Mouse (Mus musculus) cerebellum, adult 2 months (tissue): ENCODE measurements at regions not wholly inside any gene's neighbourhood (a gene's known extent, or its start where the extent isn't known, plus 50 kb on each side); places are given as distances from the start of the nearest gene placed in this dataset.

Source experiments
- CTCF ChIP-seq: fragments of 200-500 bp; IDR thresholded peaks from 2 replicates; pipeline ENCODE4 v1.5.1; 2011; ENCODE audit warnings: low read depth, mild to moderate bottlenecking, control low read depth, low read length, moderate library complexity, borderline replicate concordance; ENCODE audit not compliant: insufficient read depth
- POLR2A ChIP-seq: fragments of 200-500 bp; IDR thresholded peaks from 2 replicates; pipeline ENCODE4 v1.6.1; 2011; ENCODE audit warnings: low read length, control low read depth, borderline replicate concordance; ENCODE audit not compliant: insufficient read depth

GRCm38 (mm10) chr4:25932546-25932945 is 132.5 kb upstream of the Fut9 start:
- TF ChIP-seq CTCF (no peak), POLR2A (no peak)
